Mouse (Mus musculus): ENCODE data around the gene Olfr1371.

The Olfr1371 gene

GRCm38 (mm10) chr11:52213887-52214286 is at the start of gene Olfr1371:
Gene Olfr1371 (minus strand): TSS chr11:52213987.
- no peak for DNase-seq (ENCODE audit: low spot score in 2 of 2)

GRCm38 (mm10) chr11:52262338-52262737 is 48.6 kb upstream of the Olfr1371 start:
- DNase-seq (ENCODE audit: low spot score in 2 of 2) = no peak

- DNase-seq (ENCODE audit: low spot score in 2 of 2) = no peak
Measured at GRCm38 (mm10) chr11:52261937-52262336, 48.1 kb upstream of the Olfr1371 start.

- DNase-seq (ENCODE audit: low spot score in 2 of 2) = no peak
Measured at GRCm38 (mm10) chr11:52260878-52261277, 47.1 kb upstream of the Olfr1371 start.

GRCm38 (mm10) chr11:52258711-52259110 is 44.9 kb upstream of the Olfr1371 start:
- DNase-seq (ENCODE audit: low spot score in 2 of 2) = no peak

GRCm38 (mm10) chr11:52257376-52257775 is 43.6 kb upstream of the Olfr1371 start:
- no peak for DNase-seq (ENCODE audit: low spot score in 2 of 2)

GRCm38 (mm10) chr11:52255077-52255476 is 41.3 kb upstream of the Olfr1371 start:
- no peak for DNase-seq (ENCODE audit: low spot score in 2 of 2)

GRCm38 (mm10) chr11:52253674-52254375 is 40.0 kb upstream of the Olfr1371 start:
- DNase-seq (ENCODE audit: low spot score in 2 of 2) = peak; percentile 63 to 73

GRCm38 (mm10) chr11:52252692-52253091 is 38.9 kb upstream of the Olfr1371 start:
- no peak for DNase-seq (ENCODE audit: low spot score in 2 of 2)

- no peak for DNase-seq (ENCODE audit: low spot score in 2 of 2)
Measured at GRCm38 (mm10) chr11:52251770-52252169, 38.0 kb upstream of the Olfr1371 start.

- DNase-seq (ENCODE audit: low spot score in 2 of 2) = no peak
Measured at GRCm38 (mm10) chr11:52249452-52249851, 35.7 kb upstream of the Olfr1371 start.

GRCm38 (mm10) chr11:52240898-52241542 is 27.2 kb upstream of the Olfr1371 start:
- DNase-seq (ENCODE audit: low spot score in 2 of 2) = no peak

GRCm38 (mm10) chr11:52234509-52234908 is 20.7 kb upstream of the Olfr1371 start:
- DNase-seq (ENCODE audit: low spot score in 2 of 2) = no peak

GRCm38 (mm10) chr11:52233906-52234305 is 20.1 kb upstream of the Olfr1371 start:
- no peak for DNase-seq (ENCODE audit: low spot score in 2 of 2)

GRCm38 (mm10) chr11:52233043-52233653 is 19.4 kb upstream of the Olfr1371 start:
- no peak for DNase-seq (ENCODE audit: low spot score in 2 of 2)

- DNase-seq (ENCODE audit: low spot score in 2 of 2) = peak; percentile 86 to 91
Measured at GRCm38 (mm10) chr11:52231606-52232541, 18.1 kb upstream of the Olfr1371 start, which contains the start of gene Skp1a. Gene Skp1a (plus strand): TSS chr11:52231995.

GRCm38 (mm10) chr11:52230694-52231093 is 16.9 kb upstream of the Olfr1371 start:
- DNase-seq (ENCODE audit: low spot score in 2 of 2) = no peak

- peak in 1 of 2 experiments; percentile 36 for DNase-seq (ENCODE audit: low spot score in 2 of 2)
Measured at GRCm38 (mm10) chr11:52228722-52229448, 15.1 kb upstream of the Olfr1371 start.

GRCm38 (mm10) chr11:52227466-52228226 is 13.9 kb upstream of the Olfr1371 start:
- no peak for DNase-seq (ENCODE audit: low spot score in 2 of 2)

GRCm38 (mm10) chr11:52227053-52227452 is 13.3 kb upstream of the Olfr1371 start:
- no peak for DNase-seq (ENCODE audit: low spot score in 2 of 2)
